Mouse (Mus musculus): ENCODE data around the gene Ccnd1.

The Ccnd1 gene

GRCm38 (mm10) chr7:144939344-144940002 is at the start of gene Ccnd1:
Gene Ccnd1, minus strand, starts transcription at chr7:144939925.
- WGBS = under 1% methylated on average over 39 of the region's 45 CpGs

DNA sequence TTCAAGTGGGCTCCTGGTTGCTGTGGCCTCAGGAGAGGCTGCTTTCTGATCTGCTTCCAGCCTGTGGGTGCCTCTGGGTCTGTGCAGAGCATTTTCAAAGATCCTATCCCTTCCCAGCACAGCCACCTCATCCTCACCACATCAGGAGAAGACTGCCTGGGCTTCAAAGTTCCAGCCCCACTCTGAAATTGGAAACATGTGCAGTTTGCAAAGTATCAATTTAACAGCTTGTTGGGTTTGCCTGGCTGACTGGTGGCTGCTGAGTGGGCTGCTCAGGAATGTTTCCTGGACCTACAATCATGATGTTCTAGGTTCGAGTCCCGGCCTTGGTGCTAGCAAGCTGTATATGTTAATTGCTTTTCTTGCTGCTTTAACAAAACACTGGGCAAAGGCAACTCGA is 49.1 kb upstream of the Ccnd1 start:
- WGBS = 83% methylated on average over 3 of the region's 3 CpGs

DNA sequence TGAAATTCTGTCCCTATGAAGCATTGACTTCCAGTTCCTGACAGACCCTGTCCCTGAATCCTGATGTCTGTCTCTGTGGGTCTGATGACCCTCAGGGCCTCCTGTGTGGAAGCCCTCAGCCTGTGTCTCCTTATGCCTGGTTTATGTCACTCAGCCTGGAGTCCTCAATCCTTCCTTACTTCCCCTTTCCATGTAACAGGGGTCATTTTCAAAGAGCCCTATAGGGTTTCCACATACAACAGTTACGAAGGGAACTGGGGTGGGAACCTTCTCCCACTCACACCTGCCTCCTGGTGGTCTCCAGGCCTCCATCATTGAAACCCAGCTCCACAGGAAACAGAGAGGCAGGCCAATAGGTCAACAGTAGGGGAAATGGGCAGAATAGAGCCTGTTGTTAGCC is 45.4 kb upstream of the Ccnd1 start:
- 100% methylated on average over 1 of the region's 1 CpGs for WGBS

GRCm38 (mm10) chr7:144982358-144983110 is 42.8 kb upstream of the Ccnd1 start:
- 87% methylated on average over 6 of the region's 6 CpGs for WGBS

GRCm38 (mm10) chr7:144981426-144982079 is 41.8 kb upstream of the Ccnd1 start:
- 73% methylated on average over 8 of the region's 8 CpGs for WGBS

- 77% methylated on average over 5 of the region's 5 CpGs for WGBS
These were observed 40.1 kb upstream of the Ccnd1 start for GRCm38 (mm10) chr7:144979814-144980213.

- 70% methylated on average over 2 of the region's 2 CpGs for WGBS
These were observed 37.4 kb upstream of the Ccnd1 start for GRCm38 (mm10) chr7:144977121-144977520.

DNA sequence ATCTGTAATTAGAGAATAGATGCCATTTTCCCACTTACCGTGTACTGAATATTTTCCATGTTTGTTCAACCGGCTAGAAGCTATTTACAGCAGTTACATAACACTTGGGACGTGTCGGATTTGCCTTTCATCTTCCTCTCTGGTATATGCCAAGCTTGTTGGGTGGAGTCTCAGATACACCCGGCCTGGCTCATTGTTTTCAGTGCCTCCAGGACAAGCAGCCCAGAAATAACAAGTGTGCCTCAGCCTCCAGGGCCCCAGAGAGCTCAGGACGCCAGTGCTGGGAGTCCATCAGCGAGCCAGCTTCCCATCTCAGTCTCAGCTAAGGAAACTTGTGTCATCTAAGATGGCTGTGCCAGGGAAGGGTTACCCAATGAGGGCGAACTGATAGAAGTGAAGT is 33.7 kb upstream of the Ccnd1 start:
- WGBS = 60% methylated on average over 8 of the region's 8 CpGs

DNA sequence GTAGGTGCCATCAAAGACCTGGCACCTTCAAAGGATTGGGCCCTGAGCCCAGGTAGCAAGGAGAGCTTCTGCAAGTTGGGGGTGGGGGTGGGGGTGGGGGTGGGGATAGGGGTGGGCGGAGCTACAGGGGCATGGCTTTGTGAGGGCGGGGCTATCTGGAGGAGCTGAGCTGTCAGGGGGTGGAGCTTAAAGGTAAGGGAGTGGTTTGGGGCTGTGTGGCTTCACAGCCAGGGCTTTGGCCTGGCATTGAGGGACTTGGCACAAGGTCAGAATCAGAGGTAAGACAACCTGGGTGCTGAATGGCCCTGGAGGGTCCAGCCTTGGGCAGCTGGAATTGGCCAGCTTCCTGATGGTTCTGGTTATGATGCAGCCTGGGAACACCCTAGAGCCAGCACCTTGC is 32.0 kb upstream of the Ccnd1 start:
- 26% methylated on average over 2 of the region's 2 CpGs for WGBS

GRCm38 (mm10) chr7:144970997-144971768 is 31.5 kb upstream of the Ccnd1 start:
- WGBS = 65% methylated on average over 8 of the region's 8 CpGs

DNA sequence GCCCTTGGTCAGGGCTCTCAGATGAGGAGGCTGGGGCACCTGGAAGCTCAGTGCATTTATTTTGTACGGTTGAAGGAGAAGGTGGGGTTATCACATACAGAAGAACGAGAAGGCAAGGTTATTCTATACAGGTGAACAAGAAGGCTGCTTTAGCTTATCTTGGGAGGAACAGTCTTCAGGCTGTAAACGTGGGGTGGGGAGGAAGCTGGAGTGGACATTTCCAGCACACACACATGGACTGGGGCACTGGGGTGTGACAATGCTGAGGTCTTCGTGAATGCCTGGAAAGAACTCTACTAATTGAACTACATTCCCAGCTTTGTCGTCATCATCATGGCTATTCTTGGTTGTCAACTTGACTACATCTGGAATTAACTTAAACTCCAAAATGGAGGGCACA is 26.2 kb upstream of the Ccnd1 start:
- WGBS = 91% methylated on average over 5 of the region's 5 CpGs

GRCm38 (mm10) chr7:144964316-144964715 is 24.6 kb upstream of the Ccnd1 start:
- WGBS = 89% methylated on average over 4 of the region's 4 CpGs

- 88% methylated on average over 1 of the region's 1 CpGs for WGBS
These were observed 24.2 kb upstream of the Ccnd1 start for GRCm38 (mm10) chr7:144963911-144964310.

GRCm38 (mm10) chr7:144958509-144959395 is 19.0 kb upstream of the Ccnd1 start:
- whole genome bisulfite sequencing = 83% methylated on average over 12 of the region's 12 CpGs

DNA sequence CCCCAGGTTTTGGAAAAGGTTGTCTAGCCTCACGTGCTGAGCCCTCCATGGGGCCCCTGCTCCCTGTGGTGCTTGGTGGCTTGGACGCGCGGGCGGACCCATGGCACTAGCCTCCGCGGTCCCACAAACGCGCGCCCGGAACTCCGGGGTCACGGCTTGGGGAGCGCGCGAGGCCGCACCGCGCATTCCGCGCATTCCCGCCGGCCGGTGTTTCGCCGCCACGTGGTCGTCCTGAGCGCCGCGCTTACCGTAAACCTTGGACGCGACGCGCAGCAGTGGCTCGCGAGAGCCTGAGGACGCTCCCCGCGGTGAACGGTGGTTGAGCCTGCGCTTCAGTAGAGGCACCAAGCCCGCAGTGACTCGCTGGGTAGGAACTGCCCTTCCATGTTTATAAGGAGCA is 3.5 kb upstream of the Ccnd1 start:
- under 1% methylated on average over 45 of the region's 45 CpGs for WGBS

- 2% methylated on average over 20 of the region's 20 CpGs for WGBS
These were observed 3.0 kb upstream of the Ccnd1 start for GRCm38 (mm10) chr7:144942744-144943135.

DNA sequence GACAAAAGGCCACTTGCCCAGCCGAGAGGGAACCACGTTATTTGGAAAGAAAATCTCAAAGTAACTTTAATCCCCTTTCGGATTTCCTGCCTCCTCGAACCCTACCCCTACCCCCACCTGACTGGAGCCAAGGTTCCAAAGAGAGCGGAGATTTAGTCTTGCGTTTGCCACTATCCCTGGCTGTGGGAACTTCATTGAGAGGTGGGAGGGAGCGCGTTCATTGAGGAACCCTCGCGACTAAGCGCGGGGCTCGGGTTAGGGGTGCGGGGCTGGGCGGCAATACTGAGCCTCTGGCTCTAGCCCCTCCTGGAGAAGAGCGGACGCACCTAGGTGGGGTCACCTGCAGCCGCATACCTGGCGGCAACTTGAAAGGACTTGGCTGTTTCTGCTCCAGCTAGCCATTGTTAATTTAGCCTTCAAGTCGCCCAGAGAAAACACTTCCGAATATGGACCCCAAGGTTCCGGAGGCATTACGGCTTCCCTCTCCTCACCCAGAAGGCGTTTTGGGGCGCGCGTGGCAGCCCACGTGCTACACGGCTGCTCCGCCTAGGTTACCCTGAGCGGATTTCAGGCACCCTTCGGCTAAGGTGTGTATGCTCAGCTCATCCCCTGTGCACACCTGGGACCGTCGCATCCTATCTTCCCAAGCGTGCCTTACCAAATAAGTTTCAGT is 2.5 kb upstream of the Ccnd1 start:
- under 1% methylated on average over 35 of the region's 35 CpGs for WGBS

GRCm38 (mm10) chr7:144941242-144941831 is 1.6 kb upstream of the Ccnd1 start:
- WGBS = under 1% methylated on average over 39 of the region's 39 CpGs

GRCm38 (mm10) chr7:144940585-144940984 is 860 bp upstream of the Ccnd1 start:
- WGBS = 3% methylated on average over 11 of the region's 11 CpGs

DNA sequence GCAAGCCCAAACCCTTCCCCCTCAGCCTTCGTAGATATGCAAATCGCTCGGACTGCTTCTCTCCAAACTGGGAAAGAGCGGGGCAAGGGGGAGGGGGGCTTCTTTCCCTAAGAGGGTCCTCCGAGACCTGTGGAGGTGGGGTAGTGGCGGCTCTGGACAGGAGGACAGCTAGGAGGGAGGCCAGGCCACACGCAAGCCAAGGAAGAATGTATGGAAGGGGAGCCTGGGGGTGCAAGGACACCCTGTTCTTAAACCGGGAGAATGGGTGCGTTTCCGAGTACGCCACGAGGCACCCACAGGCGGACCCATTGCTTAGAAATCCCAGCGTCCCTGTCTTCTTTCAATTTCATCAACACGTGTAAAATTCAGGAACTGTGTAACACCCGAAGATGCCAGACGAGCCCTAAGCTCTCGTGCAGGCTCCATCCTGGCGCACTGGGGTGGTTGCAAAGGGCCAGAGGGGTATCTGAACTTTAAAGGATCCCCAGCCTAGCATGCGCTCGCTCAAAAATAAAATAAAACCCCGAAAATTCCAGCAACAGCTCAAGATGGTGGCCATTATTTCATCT is 362 bp upstream of the Ccnd1 start:
- WGBS = 2% methylated on average over 22 of the region's 22 CpGs

Data from cerebral cortex, adult 2 months (tissue).